16 mouse cellular contexts compared by ENCODE assay signal in genomic region chr6:94599016-94599415, GRCm38 (mm10).
"Had no signal": no experiment of that assay in that cellular context is flagged by ENCODE, and none has a peak within 500 bp of the region (broad histone marks: within the 10 kb centered on the region; RNA-seq: fewer than 3 reads in every experiment).

No protein-coding gene starts in this region.

- H3K4me1 ChIP-seq: midbrain, embryonic 12.5 days had no signal

- H3K27ac ChIP-seq: midbrain, embryonic 12.5 days; neural tube, embryonic 13.5 days had no signal

- H3K9me3 ChIP-seq: limb, embryonic 15.5 days; megakaryocyte, embryonic 14.5 days; midbrain, embryonic 12.5 days; neural tube, embryonic 13.5 days had no signal

- H3K9ac ChIP-seq: limb, embryonic 15.5 days; lung, embryonic 14.5 days; midbrain, embryonic 12.5 days; neural tube, embryonic 13.5 days had no signal

- H3K27me3 ChIP-seq: limb, embryonic 15.5 days; megakaryocyte, embryonic 14.5 days; midbrain, embryonic 12.5 days; neural tube, embryonic 13.5 days had no signal

- H3K4me3 ChIP-seq: limb, embryonic 15.5 days; megakaryocyte, embryonic 14.5 days; midbrain, embryonic 12.5 days; neural tube, embryonic 13.5 days had no signal

- H3K4me2 ChIP-seq: limb, embryonic 15.5 days; lung, embryonic 14.5 days; midbrain, embryonic 12.5 days; neural tube, embryonic 13.5 days had no signal

- DNase-seq: kidney, adult 8-10 months; kidney, postnatal 25 days; lung, embryonic 14.5 days; lung, postnatal 10 days; lung, postnatal 4 days; retina, postnatal 1 day; right cerebral cortex, postnatal 4 days; spleen, adult 18-20 months; thymus, adult 18-20 months; thymus, postnatal 14 days had no signal

- ATAC-seq: intestine, postnatal 0 days; midbrain, embryonic 16.5 days had no signal
